Mouse (Mus musculus) ES-Bruce4 (cell line): Measurements from ENCODE around the gene Washc4. TPM values are rescaled to one million over a fixed set of nuclear protein-coding genes. Genes with fewer than 3 reads are reported as not detected.

Experiments used
- H3K27ac ChIP-seq: 2 replicates; pipeline ENCODE4 v1.5.1; 2012; ENCODE audit warnings: low read length, inconsistent platforms; ENCODE audit not compliant: insufficient read depth
- H3K27me3 ChIP-seq: 2 replicates; pipeline ENCODE4 v1.6.1; 2012; ENCODE audit warnings: mild to moderate bottlenecking, low read length, inconsistent platforms; ENCODE audit not compliant: control insufficient read depth, poor library complexity, insufficient read depth, severe bottlenecking
- H3K36me3 ChIP-seq: 2 replicates; pipeline ENCODE4 v1.6.1; 2012; ENCODE audit warnings: inconsistent platforms, mild to moderate bottlenecking, low read length, moderate library complexity; ENCODE audit not compliant: control insufficient read depth, poor library complexity, insufficient read depth, severe bottlenecking
- H3K4me1 ChIP-seq: one replicate; pipeline ENCODE4 v1.8.1; 2011; ENCODE audit warnings: low read length; ENCODE audit not compliant: control insufficient read depth, insufficient read depth
- H3K4me3 ChIP-seq: 2 replicates; pipeline ENCODE4 v1.5.1; 2011; ENCODE audit warnings: low read depth, mild to moderate bottlenecking, low read length
- H3K9ac ChIP-seq: 2 replicates; pipeline ENCODE4 v1.6.1; 2012; ENCODE audit warnings: low read depth, mild to moderate bottlenecking, inconsistent platforms; ENCODE audit not compliant: poor library complexity, severe bottlenecking
- H3K9me3 ChIP-seq: replicated peaks from 2 replicates; pipeline ENCODE4 v1.6.1; 2012; ENCODE audit warnings: mild to moderate bottlenecking, low read length, inconsistent platforms; ENCODE audit not compliant: control insufficient read depth, poor library complexity, insufficient read depth, severe bottlenecking
- CTCF ChIP-seq: IDR thresholded peaks from one replicate; pipeline ENCODE4 v1.8.1; 2011; ENCODE audit warnings: low read depth, low read length
- EP300 ChIP-seq: IDR thresholded peaks from 2 replicates; pipeline ENCODE4 v1.6.1; 2011; ENCODE audit warnings: low read depth, low read length; ENCODE audit not compliant: insufficient read depth
- POLR2A ChIP-seq: IDR thresholded peaks from one replicate; pipeline ENCODE4 v1.8.1; 2011; ENCODE audit warnings: low read length; ENCODE audit not compliant: insufficient read depth
- polyA plus RNA-seq: library from polyadenylated mRNA; stranded (reverse); fragments of >200 nt; gene quantifications from 2 replicates; pipeline ENCODE4 v1.2.4, GENCODE M21; 2011; ENCODE audit warnings: low read depth; ENCODE audit not compliant: missing spikeins, insufficient read depth, insufficient read length

Gene Washc4
- polyA plus RNA-seq, 1 experiment, result 92.1 TPM

DNA sequence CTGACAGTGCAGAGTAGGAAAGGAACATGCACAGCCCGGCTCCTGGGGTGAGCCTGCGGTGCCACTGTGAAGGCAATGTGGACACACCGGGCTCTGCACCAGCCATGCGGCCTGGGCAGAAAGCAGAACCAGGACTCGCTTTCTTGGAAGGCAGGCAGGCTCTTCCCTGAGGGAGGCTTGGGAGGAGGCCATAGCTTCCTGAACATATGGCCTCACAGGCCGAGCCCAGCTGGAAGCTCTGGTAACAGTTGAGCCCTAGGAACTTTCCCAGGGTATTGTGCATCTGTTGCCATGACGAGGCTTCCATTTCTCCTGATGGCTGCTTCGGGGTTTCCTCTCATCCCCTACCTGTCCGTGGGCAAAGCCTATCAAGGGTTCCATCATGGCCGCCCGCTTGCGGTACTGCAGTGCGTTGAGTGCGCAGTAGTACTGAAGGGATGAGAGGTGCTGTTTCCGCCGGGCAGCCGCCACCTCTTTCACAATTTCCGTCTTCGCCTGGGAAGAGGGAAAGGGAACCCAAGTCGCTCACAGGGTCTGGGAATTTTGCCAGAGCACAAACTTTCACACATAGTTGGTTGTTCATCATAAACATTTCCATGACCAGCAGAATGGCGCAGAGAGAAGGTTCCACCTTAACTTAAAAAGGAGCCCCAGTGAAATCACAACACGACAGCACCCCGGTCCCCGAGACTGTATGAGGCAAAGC, 77.0 kb downstream of the Washc4 start:
- peak overlapping the region; percentile 35 for H3K4me3 ChIP-seq
- no peaks in the 10 kb centered on the region for H3K27me3 ChIP-seq
- H3K9ac ChIP-seq, result peak overlapping the region; percentile 23
- no peaks in the 10 kb centered on the region for H3K36me3 ChIP-seq
- H3K27ac ChIP-seq, result no peak overlapping the region
- no peaks in the 10 kb centered on the region for H3K9me3 ChIP-seq
- H3K4me1 ChIP-seq, result no peaks in the 10 kb centered on the region
- no peak for TF ChIP-seq POLR2A
- no peak for TF ChIP-seq CTCF
- no peak for TF ChIP-seq EP300

DNA sequence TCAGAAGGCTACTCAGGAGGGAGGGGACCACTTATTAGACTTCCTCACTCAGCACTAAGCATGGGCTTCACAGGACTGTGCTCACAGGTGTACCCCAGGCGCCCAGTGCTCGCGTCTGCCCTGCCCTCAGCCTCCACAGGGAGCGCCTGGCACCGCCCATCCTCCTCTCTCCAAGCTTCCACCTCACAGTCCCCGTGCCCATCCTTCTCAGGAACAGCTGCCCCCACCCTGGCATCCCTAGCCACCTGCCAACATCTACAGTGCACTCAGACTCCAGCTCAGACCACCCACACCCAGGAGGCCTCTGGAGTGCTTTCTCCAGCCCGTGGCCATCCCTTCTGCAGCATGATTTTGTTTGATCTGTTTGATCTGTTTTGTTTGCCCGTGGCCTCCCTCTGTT, 80.5 kb downstream of the Washc4 start:
- no peaks in the 10 kb centered on the region for H3K27me3 ChIP-seq
- no peaks in the 10 kb centered on the region for H3K36me3 ChIP-seq
- H3K9ac ChIP-seq, result no peak overlapping the region
- no peaks in the 10 kb centered on the region for H3K9me3 ChIP-seq
- H3K4me3 ChIP-seq, result no peak overlapping the region
- no peak overlapping the region for H3K27ac ChIP-seq
- H3K4me1 ChIP-seq, result no peaks in the 10 kb centered on the region
- TF ChIP-seq CTCF, result no peak
- TF ChIP-seq POLR2A, result no peak
- no peak for TF ChIP-seq EP300

DNA sequence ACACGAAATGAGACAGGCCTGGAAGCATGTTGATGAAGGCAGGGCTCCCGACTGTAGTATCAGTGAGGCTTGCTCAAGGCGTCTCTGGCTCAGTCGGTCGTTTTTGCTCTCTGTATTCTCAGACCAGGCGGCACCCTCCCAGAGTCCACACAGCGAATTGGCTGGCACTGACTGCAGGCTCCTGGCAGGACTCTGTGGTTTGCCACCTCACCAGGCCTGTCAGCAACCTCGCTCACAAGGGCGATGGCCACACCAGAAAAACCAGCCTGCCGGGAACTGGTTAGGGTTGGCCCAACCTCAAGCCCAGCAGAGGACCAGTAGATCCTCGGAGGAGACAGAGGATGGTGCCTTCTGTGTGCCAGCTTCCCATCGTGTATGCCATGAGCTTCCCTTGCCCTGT, 81.3 kb downstream of the Washc4 start:
- TF ChIP-seq CTCF, result no peak
- no peak for TF ChIP-seq POLR2A
- Histone ChIP-seq H3K27me3 (no peaks in the 10 kb centered on the region), H3K36me3 (no peaks in the 10 kb centered on the region)

DNA sequence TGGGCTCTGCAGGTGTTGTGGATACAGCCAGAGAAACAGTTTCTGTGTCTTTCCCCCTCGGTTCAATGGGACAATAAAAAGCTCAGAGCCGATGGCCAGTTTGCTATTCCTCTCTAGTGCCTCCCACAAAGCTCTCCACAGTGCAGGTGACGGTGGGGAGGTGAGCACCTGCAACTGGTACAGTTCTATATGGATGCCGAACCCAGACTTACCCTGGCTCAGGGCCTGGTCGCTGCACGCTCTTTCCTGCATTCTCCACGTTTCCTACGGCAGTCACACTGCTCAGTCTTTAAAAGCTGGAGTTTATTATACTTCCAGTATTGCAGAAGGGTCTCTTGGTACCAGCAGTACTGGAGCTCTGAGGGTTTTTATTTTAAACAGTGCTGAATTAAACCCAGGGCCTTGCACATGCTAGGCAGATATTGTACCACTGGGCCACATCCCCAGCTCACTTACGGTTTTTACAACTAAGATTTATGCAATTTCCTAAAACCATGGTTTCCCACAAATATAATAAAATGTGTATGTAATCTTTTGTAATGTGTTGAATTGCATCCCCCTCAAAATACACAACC, 83.6 kb downstream of the Washc4 start:
- TF ChIP-seq EP300, result no peak
- TF ChIP-seq CTCF, result no peak
- TF ChIP-seq POLR2A, result no peak
- H3K4me3 ChIP-seq, result no peak overlapping the region
- H3K9me3 ChIP-seq, result no peaks in the 10 kb centered on the region
- no peak overlapping the region for H3K27ac ChIP-seq
- no peak overlapping the region for H3K9ac ChIP-seq
- no peaks in the 10 kb centered on the region for H3K27me3 ChIP-seq
- no peaks in the 10 kb centered on the region for H3K36me3 ChIP-seq
- no peaks in the 10 kb centered on the region for H3K4me1 ChIP-seq

More for the DNA sequence above, 81.3 kb downstream of the Washc4 start:
- no peak overlapping the region for H3K9ac ChIP-seq
- H3K4me1 ChIP-seq, result no peaks in the 10 kb centered on the region
- no peak overlapping the region for H3K4me3 ChIP-seq
- H3K27ac ChIP-seq, result no peak overlapping the region
- no peaks in the 10 kb centered on the region for H3K9me3 ChIP-seq

DNA sequence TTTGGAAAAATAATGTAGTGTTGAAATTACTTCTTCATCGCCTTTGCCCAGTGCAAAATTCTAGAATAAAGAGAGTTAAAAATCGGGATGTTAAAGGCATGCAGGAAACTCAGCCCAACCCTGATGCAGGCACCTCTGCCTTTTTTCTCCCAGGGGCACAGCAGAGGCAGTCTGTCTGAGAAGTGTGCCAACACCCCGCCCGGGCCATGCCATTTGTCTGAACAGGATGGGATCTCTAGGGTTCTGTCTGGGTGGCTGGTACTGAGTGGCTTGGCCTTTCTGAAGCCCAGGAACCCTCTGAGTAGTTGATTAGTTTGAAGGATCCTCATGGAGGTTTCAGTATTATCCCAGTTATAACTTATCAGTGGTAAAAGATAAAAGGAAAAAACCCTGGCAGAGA, 84.7 kb downstream of the Washc4 start:
- Histone ChIP-seq H3K4me1 (no peaks in the 10 kb centered on the region), H3K27me3 (no peaks in the 10 kb centered on the region), H3K27ac (no peak overlapping the region), H3K4me3 (no peak overlapping the region), H3K9ac (no peak overlapping the region), H3K9me3 (no peaks in the 10 kb centered on the region), H3K36me3 (no peaks in the 10 kb centered on the region)
- TF ChIP-seq EP300 (no peak), POLR2A (no peak), CTCF (no peak)

DNA sequence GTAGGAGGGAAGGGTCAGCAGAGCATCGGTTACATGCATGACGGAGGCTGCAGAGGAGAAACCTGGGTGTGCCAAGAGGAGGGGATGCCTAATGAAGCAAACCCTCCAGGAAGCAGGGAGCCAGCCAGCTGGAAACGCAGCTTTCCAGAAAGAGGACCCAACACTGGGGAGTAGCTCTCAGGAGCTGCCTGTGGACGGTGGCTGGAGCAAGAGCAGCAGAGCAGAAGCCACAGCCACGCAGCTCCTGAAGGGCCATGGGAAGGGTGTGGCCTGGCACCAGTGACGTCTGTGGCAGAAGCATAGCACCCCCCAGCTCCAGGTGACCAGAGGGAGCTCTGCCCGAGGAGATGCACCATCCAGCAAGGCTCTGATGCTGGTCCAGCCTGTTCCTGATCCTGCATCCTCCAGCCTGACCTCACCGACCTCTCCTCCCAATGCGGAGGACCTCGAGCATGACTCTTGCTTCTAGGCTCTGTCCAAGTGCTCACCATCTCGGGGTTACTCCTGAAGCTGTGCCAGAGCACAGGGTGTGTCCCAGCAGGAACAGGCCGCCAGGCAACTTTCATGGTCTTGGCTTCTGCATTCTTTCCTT, 85.7 kb downstream of the Washc4 start:
- no peak overlapping the region for H3K4me3 ChIP-seq
- H3K36me3 ChIP-seq, result no peaks in the 10 kb centered on the region
- no peak overlapping the region for H3K27ac ChIP-seq
- no peak for TF ChIP-seq CTCF
- no peak for TF ChIP-seq POLR2A
- H3K4me1 ChIP-seq, result no peaks in the 10 kb centered on the region
- H3K9me3 ChIP-seq, result no peaks in the 10 kb centered on the region
- no peaks in the 10 kb centered on the region for H3K27me3 ChIP-seq
- no peak overlapping the region for H3K9ac ChIP-seq
